Mouse (Mus musculus): ENCODE measurements around the gene Ppp6r3. TPM values are rescaled to one million over a fixed set of nuclear protein-coding genes. Genes with fewer than 3 reads are reported as not detected.

The Ppp6r3 gene
- 70.7 and 74.8 TPM in 2 replicates for polyA plus RNA-seq (2016; fragmentation: Nextera tagmentation; extraction: Ambion mirVana)

- no peaks in the 10 kb centered on the region for H3K9me3 ChIP-seq
- no peaks in the 10 kb centered on the region for H3K27me3 ChIP-seq
- peak within 1 kb of the TSS; percentile 89 for H3K9ac ChIP-seq
- peak within 1 kb of the TSS; percentile 79 for H3K4me2 ChIP-seq (replicated peaks)
- under 1% methylated on average over 42 of the region's 51 CpGs for WGBS
- peak within 1 kb of the TSS; percentile 94 for H3K4me3 ChIP-seq
- peak within 1 kb of the TSS; percentile 96 for H3K27ac ChIP-seq
- no peaks in the 10 kb centered on the region; the same call in 1 of the 2 replicates for H3K36me3 ChIP-seq
- H3K4me1 ChIP-seq, result peaks cover 16% of the 10 kb centered on the region
- ATAC-seq (ENCODE audit: insufficient number of reproducible peaks, insufficient read depth, low FRiP score, low TSS enrichment), result peak; percentile 97
Observed at GRCm38 (mm10) chr19:3575632-3576384, at the start of gene Ppp6r3. TSS of gene Ppp6r3 (minus strand) at chr19:3575749.

DNA sequence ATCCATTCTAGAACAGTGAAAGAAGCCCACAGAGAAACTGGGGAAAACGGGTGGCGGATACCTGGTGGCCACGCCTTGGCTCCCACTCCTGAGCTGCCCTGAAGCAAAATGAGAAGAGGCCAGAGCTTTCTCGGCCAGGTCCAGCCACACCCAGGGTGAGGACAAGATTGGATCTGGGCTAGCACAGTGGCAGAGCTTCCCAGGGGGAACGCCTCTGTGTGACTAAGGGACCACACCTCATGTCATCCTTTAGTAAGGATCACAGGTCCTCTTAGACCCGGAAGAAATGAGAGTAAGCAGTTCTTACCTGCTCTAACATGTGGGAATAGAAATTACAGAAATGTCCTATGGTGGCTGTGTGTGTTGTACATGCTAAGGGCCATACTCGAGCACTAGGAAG, 49.6 kb upstream of the Ppp6r3 start:
- Histone ChIP-seq H3K9ac (no peak overlapping the region), H3K4me3 (no peak overlapping the region), H3K9me3 (no peaks in the 10 kb centered on the region), H3K27ac (no peak overlapping the region), H3K4me2 (replicated peaks) (no peak overlapping the region), H3K4me1 (no peaks in the 10 kb centered on the region), H3K36me3 (peaks cover 93% of the 10 kb centered on the region), H3K27me3 (no peaks in the 10 kb centered on the region)
- 89% methylated on average over 7 of the region's 7 CpGs for WGBS
- ATAC-seq (ENCODE audit: insufficient number of reproducible peaks, insufficient read depth, low FRiP score, low TSS enrichment), result no peak

DNA sequence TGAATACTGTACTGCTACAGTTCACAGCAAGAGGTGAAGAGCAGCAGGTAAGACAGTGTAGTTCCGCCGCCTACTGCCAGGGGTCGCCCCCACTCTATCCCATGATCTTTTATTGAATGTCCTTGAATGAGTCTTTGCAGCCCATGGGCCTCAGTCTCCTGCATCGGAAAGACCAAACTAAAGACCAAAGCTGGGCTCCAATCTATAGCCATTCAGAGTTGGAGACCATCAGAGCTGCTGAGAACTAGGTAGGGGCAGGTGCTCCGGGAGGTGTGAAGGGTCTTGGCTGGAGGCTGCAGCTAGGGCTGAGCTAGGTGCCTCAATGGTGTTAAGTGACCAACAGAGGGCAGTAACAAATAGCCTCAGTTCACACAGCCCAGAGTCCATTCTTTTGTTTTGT, 48.3 kb upstream of the Ppp6r3 start:
- H3K27me3 ChIP-seq, result no peaks in the 10 kb centered on the region
- H3K9ac ChIP-seq, result no peak overlapping the region
- H3K27ac ChIP-seq, result no peak overlapping the region
- H3K4me3 ChIP-seq, result no peak overlapping the region
- H3K4me2 ChIP-seq (replicated peaks), result no peak overlapping the region
- H3K4me1 ChIP-seq, result no peaks in the 10 kb centered on the region
- ATAC-seq (ENCODE audit: insufficient number of reproducible peaks, insufficient read depth, low FRiP score, low TSS enrichment), result no peak
- peaks cover 93% of the 10 kb centered on the region for H3K36me3 ChIP-seq
- H3K9me3 ChIP-seq, result no peaks in the 10 kb centered on the region; the same call in 1 of the 2 replicates
- WGBS, result 76% methylated on average over 5 of the region's 5 CpGs

DNA sequence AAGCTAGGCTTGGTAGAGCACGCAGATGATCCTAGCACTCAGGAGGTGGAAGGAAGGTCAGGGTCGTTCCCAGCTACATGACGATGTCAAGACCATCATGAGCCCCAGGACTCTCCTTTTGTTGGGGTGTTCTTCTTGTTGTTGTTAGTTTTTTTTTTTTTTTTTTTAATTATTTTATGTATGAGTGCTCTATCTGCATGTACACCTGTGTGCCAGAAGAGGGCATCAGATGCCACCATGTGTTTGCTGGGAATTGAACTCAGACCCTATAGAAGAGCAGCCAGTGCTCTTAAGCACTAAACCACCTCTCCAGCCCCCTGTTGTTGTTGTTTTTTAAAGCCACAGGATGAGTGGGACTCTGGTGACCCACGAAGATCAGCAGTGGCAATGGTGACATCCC, 47.7 kb upstream of the Ppp6r3 start:
- H3K9ac ChIP-seq, result no peak overlapping the region
- H3K27me3 ChIP-seq, result no peaks in the 10 kb centered on the region
- no peak overlapping the region for H3K4me3 ChIP-seq
- no peaks in the 10 kb centered on the region for H3K4me1 ChIP-seq
- 92% methylated on average over 4 of the region's 4 CpGs for WGBS
- H3K27ac ChIP-seq, result no peak overlapping the region
- no peak overlapping the region for H3K4me2 ChIP-seq (replicated peaks)
- no peaks in the 10 kb centered on the region; the same call in 1 of the 2 replicates for H3K9me3 ChIP-seq
- H3K36me3 ChIP-seq, result peaks cover 93% of the 10 kb centered on the region
- ATAC-seq (ENCODE audit: insufficient number of reproducible peaks, insufficient read depth, low FRiP score, low TSS enrichment), result no peak

DNA sequence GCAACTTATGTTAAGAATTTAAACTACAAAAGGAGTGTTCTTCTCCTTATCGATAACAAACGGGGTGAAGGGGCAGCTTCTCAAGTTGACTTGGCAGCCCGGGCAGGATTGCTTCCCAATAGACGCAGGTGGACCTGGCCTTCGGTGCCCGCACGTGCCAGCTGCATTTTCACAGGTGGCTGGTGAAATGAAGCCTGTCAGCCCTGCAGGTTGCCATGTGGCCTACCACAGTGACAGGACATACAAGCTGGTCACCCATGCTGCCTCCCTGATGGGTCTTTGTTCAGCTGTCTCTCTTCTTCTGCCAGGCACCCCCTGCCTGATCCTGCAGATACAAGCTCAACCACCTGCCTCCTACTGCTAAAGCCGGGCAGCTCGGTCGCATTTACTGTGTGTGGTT, 45.3 kb upstream of the Ppp6r3 start:
- Histone ChIP-seq H3K9ac (no peak overlapping the region), H3K4me2 (replicated peaks) (no peak overlapping the region), H3K27me3 (no peaks in the 10 kb centered on the region), H3K4me1 (no peaks in the 10 kb centered on the region), H3K4me3 (no peak overlapping the region), H3K9me3 (no peaks in the 10 kb centered on the region; the same call in 1 of the 2 replicates), H3K27ac (no peak overlapping the region), H3K36me3 (peaks cover 82% of the 10 kb centered on the region)
- 94% methylated on average over 10 of the region's 10 CpGs for WGBS
- ATAC-seq (ENCODE audit: insufficient number of reproducible peaks, insufficient read depth, low FRiP score, low TSS enrichment), result no peak

DNA sequence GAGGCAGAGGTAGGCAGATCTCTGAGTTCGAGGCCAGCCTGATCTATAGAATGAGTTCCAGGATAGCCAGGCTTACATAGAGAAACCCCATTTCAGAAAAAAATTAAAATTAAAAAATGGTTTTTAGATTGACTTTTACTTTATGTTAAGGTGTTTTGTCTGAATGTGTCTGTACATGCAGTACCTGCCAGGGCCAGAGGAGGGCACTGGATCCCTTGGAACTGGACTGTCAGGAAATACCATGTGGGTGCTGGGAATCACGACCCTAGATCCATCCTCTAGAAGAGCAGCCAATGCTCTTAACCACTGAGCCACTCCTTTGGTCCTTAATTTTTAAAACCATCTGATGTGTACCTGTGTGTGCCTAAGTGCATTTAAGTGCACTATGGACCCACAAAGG, 43.8 kb upstream of the Ppp6r3 start:
- peaks cover 83% of the 10 kb centered on the region for H3K36me3 ChIP-seq
- no peak for ATAC-seq (ENCODE audit: insufficient number of reproducible peaks, insufficient read depth, low FRiP score, low TSS enrichment)

GRCm38 (mm10) chr19:3613991-3614390, 38.4 kb upstream of the Ppp6r3 start:
- no peak overlapping the region for H3K27ac ChIP-seq
- no peaks in the 10 kb centered on the region for H3K27me3 ChIP-seq
- no peak for ATAC-seq (ENCODE audit: insufficient number of reproducible peaks, insufficient read depth, low FRiP score, low TSS enrichment)
- WGBS, result 93% methylated on average over 10 of the region's 10 CpGs
- H3K4me2 ChIP-seq (replicated peaks), result no peak overlapping the region
- no peak overlapping the region for H3K9ac ChIP-seq
- no peaks in the 10 kb centered on the region for H3K4me1 ChIP-seq
- no peak overlapping the region for H3K4me3 ChIP-seq
- no peaks in the 10 kb centered on the region for H3K9me3 ChIP-seq
- H3K36me3 ChIP-seq, result peaks cover 82% of the 10 kb centered on the region

More for the DNA sequence above, 43.8 kb upstream of the Ppp6r3 start:
- H3K27me3 ChIP-seq, result no peaks in the 10 kb centered on the region
- H3K4me3 ChIP-seq, result no peak overlapping the region
- H3K9me3 ChIP-seq, result no peaks in the 10 kb centered on the region; the same call in 1 of the 2 replicates
- WGBS, result 93% methylated on average over 2 of the region's 2 CpGs
- H3K9ac ChIP-seq, result no peak overlapping the region
- H3K4me1 ChIP-seq, result no peaks in the 10 kb centered on the region
- H3K4me2 ChIP-seq (replicated peaks), result no peak overlapping the region
- H3K27ac ChIP-seq, result no peak overlapping the region

DNA sequence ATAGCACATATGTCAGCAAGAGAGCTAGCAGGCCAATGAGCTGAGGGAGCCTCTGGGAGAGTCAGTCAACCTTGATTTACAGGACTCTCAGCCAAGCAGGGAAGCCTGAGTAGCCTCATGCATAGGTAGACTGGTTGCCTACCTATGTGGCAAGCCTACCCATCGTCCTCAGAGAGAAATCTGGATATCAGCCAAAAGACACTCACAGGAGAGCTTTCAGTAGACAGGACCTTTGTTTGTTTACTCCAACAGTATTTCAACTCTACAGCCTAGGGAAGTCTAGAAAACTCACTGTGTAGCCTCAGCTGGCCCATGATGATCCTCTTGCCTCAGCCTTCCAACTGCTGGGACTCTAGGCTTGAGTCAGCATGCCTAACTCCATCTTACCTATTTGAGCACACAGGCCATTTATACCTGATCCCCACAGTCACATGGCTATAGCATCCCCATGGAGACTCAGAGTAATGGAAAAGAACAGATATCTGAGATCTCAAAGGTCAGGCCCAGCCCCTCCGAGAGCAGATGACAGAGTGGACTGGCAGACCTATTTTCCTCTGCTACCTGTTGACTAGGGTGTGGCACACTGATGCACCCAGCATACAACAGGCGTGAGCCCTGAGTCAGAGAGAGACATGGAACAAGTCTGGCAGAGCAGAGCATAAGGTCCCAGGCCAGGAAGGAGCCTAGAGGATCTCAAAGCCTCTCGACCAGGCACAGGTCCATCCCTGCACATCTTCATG, 37.2 kb upstream of the Ppp6r3 start:
- H3K4me3 ChIP-seq, result no peak overlapping the region
- no peak for ATAC-seq (ENCODE audit: insufficient number of reproducible peaks, insufficient read depth, low FRiP score, low TSS enrichment)
- peaks cover 81% of the 10 kb centered on the region for H3K36me3 ChIP-seq
- no peak overlapping the region for H3K9ac ChIP-seq
- H3K4me2 ChIP-seq (replicated peaks), result no peak overlapping the region
- H3K4me1 ChIP-seq, result no peaks in the 10 kb centered on the region
- no peaks in the 10 kb centered on the region for H3K9me3 ChIP-seq
- H3K27me3 ChIP-seq, result no peaks in the 10 kb centered on the region
- H3K27ac ChIP-seq, result no peak overlapping the region
- 89% methylated on average over 4 of the region's 4 CpGs for WGBS

GRCm38 (mm10) chr19:3611730-3612129, 36.2 kb upstream of the Ppp6r3 start:
- no peaks in the 10 kb centered on the region for H3K9me3 ChIP-seq
- no peak for ATAC-seq (ENCODE audit: insufficient number of reproducible peaks, insufficient read depth, low FRiP score, low TSS enrichment)
- no peak overlapping the region for H3K4me3 ChIP-seq
- H3K4me2 ChIP-seq (replicated peaks), result no peak overlapping the region
- H3K27ac ChIP-seq, result no peak overlapping the region
- peaks cover 82% of the 10 kb centered on the region for H3K36me3 ChIP-seq
- 88% methylated on average over 8 of the region's 8 CpGs for WGBS
- no peak overlapping the region for H3K9ac ChIP-seq
- H3K4me1 ChIP-seq, result no peaks in the 10 kb centered on the region
- H3K27me3 ChIP-seq, result no peaks in the 10 kb centered on the region

GRCm38 (mm10) chr19:3610886-3611285, 35.3 kb upstream of the Ppp6r3 start:
- H3K36me3 ChIP-seq, result peaks cover 90% of the 10 kb centered on the region
- no peak for ATAC-seq (ENCODE audit: insufficient number of reproducible peaks, insufficient read depth, low FRiP score, low TSS enrichment)

GRCm38 (mm10) chr19:3609826-3610225, 34.3 kb upstream of the Ppp6r3 start:
- H3K4me2 ChIP-seq (replicated peaks), result no peak overlapping the region
- H3K36me3 ChIP-seq, result peaks cover 92% of the 10 kb centered on the region
- 85% methylated on average over 10 of the region's 10 CpGs for WGBS
- H3K27ac ChIP-seq, result no peak overlapping the region
- no peak overlapping the region for H3K9ac ChIP-seq
- H3K4me3 ChIP-seq, result no peak overlapping the region
- H3K9me3 ChIP-seq, result no peaks in the 10 kb centered on the region
- H3K4me1 ChIP-seq, result no peaks in the 10 kb centered on the region
- ATAC-seq (ENCODE audit: insufficient number of reproducible peaks, insufficient read depth, low FRiP score, low TSS enrichment), result no peak
- H3K27me3 ChIP-seq, result no peaks in the 10 kb centered on the region

More at GRCm38 (mm10) chr19:3610886-3611285, 35.3 kb upstream of the Ppp6r3 start:
- Histone ChIP-seq H3K4me1 (no peaks in the 10 kb centered on the region), H3K9ac (no peak overlapping the region), H3K27ac (no peak overlapping the region), H3K27me3 (no peaks in the 10 kb centered on the region), H3K4me3 (no peak overlapping the region), H3K9me3 (no peaks in the 10 kb centered on the region), H3K4me2 (replicated peaks) (no peak overlapping the region)
- WGBS, result 91% methylated on average over 2 of the region's 2 CpGs

DNA sequence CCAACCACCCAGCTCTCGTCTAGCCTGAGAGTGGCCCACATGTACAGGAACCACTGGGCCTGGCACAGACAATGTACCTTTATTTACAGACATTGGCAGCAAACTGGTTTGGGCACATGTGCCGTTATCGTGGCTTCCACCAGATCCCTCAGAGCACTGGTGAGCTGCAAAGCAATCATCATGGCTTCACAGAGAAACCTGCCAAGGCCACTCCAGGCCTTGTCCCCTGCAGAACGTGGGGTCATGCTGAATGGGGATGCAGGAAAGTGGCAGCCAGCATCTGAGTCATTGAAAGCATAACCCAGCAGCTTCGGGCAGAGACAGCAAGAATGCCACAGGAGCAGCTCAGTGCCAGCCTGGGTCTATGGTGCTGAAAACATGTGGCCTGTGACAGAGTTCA, 18.8 kb upstream of the Ppp6r3 start:
- Histone ChIP-seq H3K4me3 (no peak overlapping the region), H3K9ac (no peak overlapping the region), H3K36me3 (peaks cover 98% of the 10 kb centered on the region), H3K9me3 (no peaks in the 10 kb centered on the region), H3K4me1 (no peaks in the 10 kb centered on the region), H3K4me2 (replicated peaks) (no peak overlapping the region), H3K27me3 (no peaks in the 10 kb centered on the region), H3K27ac (no peak overlapping the region)
- 92% methylated on average over 5 of the region's 5 CpGs for WGBS
- ATAC-seq (ENCODE audit: insufficient number of reproducible peaks, insufficient read depth, low FRiP score, low TSS enrichment), result no peak
